Mouse (Mus musculus) hindbrain, embryonic 11.5 days (tissue): Measurements from ENCODE around the gene Synpr. TPM values are rescaled to one million over a fixed set of nuclear protein-coding genes. Genes with fewer than 3 reads are reported as not detected.

ENCODE experiments used
- ATAC-seq: fragments of 200-750 bp; cut with Nextera tagmentation; 2 replicates; pipeline ENCODE4 v1.8.0; 2017; ENCODE audit warnings: mild to moderate bottlenecking, moderate TSS enrichment, moderate library complexity; ENCODE audit not compliant: low FRiP score
- DNase-seq: peaks from one replicate; pipeline ENCODE4 v3.0.0-alpha.2; 2015; ENCODE audit warnings: low spot score
- H3K27ac ChIP-seq: fragments of 300-500 bp; sonication (generic); 2 replicates; pipeline ENCODE4 v1.5.1; 2014; ENCODE audit warnings: mild to moderate bottlenecking, low read depth, low read length
- H3K27me3 ChIP-seq: fragments of 300-500 bp; sonication (generic); 2 replicates; pipeline ENCODE4 v1.6.1; 2014; ENCODE audit warnings: mild to moderate bottlenecking, low read length, moderate library complexity, mixed read lengths; ENCODE audit not compliant: control insufficient read depth, insufficient read depth
- H3K36me3 ChIP-seq: fragments of 300-500 bp; sonication (generic); 2 replicates; pipeline ENCODE4 v1.6.1; 2014; ENCODE audit warnings: mild to moderate bottlenecking, low read length, moderate library complexity, mixed read lengths; ENCODE audit not compliant: control insufficient read depth, insufficient read depth
- H3K4me1 ChIP-seq: fragments of 300-500 bp; sonication (generic); replicated peaks from 2 replicates; pipeline ENCODE4 v1.6.1; 2014; ENCODE audit warnings: low read length, mixed read lengths; ENCODE audit not compliant: control insufficient read depth, insufficient read depth
- H3K4me2 ChIP-seq: fragments of 300-500 bp; sonication (generic); replicated peaks from 2 replicates; pipeline ENCODE4 v1.6.1; 2014; ENCODE audit warnings: mild to moderate bottlenecking, low read depth, low read length
- H3K4me3 ChIP-seq: fragments of 300-500 bp; sonication (generic); 2 replicates; pipeline ENCODE4 v1.5.1; 2014; ENCODE audit warnings: low read depth, low read length
- H3K9ac ChIP-seq: fragments of 300-500 bp; sonication (generic); 2 replicates; pipeline ENCODE4 v1.6.1; 2014; ENCODE audit warnings: low read depth, low read length
- H3K9me3 ChIP-seq: fragments of 300-500 bp; sonication (generic); 2 replicates; pipeline ENCODE4 v1.6.1; 2016; ENCODE audit warnings: low read length; ENCODE audit not compliant: control insufficient read depth
- WGBS: fragments of 180-500 bp; shearing (Covaris S2); extraction: QIAGEN DNeasy Blood & Tissue Kit; methylation state at CpG from one replicate; pipeline ENCODE4 v1.1.7; 2014; 5-methylcytosine and 5-hydroxymethylcytosine counted together
- polyA plus RNA-seq: library from polyadenylated mRNA; unstranded; fragments of >200 nt; fragmentation: Nextera tagmentation; extraction: Ambion mirVana; gene quantifications from 2 replicates; pipeline ENCODE4 v1.2.1, GENCODE M21; 2014

Synpr gene
- polyA plus RNA-seq, 1 experiment from 2014 or later: 14.8 TPM

GRCm38 (mm10) chr14:13553616-13554370, 269.2 kb downstream of the Synpr start:
- 54% methylated on average over 1 of the region's 1 CpGs for whole genome bisulfite sequencing

GRCm38 (mm10) chr14:13554631-13555030, 270.1 kb downstream of the Synpr start:
- no peak for DNase-seq
- 91% methylated on average over 4 of the region's 4 CpGs for WGBS

More at GRCm38 (mm10) chr14:13553616-13554370, 269.2 kb downstream of the Synpr start:
- no peak overlapping the region for H3K9ac ChIP-seq
- H3K27me3 ChIP-seq: no peaks in the 10 kb centered on the region
- DNase-seq: no peak
- no peaks in the 10 kb centered on the region for H3K4me1 ChIP-seq
- no peak overlapping the region for H3K4me3 ChIP-seq
- H3K9me3 ChIP-seq: no peaks in the 10 kb centered on the region
- no peak overlapping the region for H3K27ac ChIP-seq
- H3K36me3 ChIP-seq: no peaks in the 10 kb centered on the region
- no peak overlapping the region for H3K4me2 ChIP-seq
- no peak for ATAC-seq

DNA sequence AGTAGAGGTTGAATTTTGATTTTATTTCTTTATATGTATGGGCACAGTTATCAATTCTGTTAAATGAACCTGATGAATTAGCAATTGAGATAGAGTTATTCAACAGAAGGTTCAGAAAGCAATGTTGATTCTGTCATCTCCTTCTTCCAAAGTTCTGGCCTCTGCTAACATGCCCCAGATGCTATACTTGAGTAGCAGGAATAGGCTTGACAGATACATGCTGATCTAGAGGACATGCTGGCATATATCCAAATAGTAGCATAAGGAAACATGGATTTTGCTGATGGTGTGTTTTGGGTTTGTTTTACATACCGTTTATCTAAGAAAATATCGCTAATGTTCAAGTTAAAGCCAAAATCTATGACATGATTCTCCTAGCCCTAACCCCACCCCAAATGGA, 273.5 kb downstream of the Synpr start:
- DNase-seq (no peak), ATAC-seq (no peak)
- WGBS: 88% methylated on average over 2 of the region's 2 CpGs
- Histone ChIP-seq H3K4me1 (no peaks in the 10 kb centered on the region), H3K9ac (no peak overlapping the region), H3K4me2 (no peak overlapping the region), H3K27me3 (no peaks in the 10 kb centered on the region), H3K4me3 (no peak overlapping the region), H3K27ac (no peak overlapping the region), H3K9me3 (no peaks in the 10 kb centered on the region), H3K36me3 (no peaks in the 10 kb centered on the region)

More at GRCm38 (mm10) chr14:13554631-13555030, 270.1 kb downstream of the Synpr start:
- H3K27me3 ChIP-seq: no peaks in the 10 kb centered on the region
- no peak overlapping the region for H3K9ac ChIP-seq
- no peak overlapping the region for H3K4me2 ChIP-seq
- no peak overlapping the region for H3K27ac ChIP-seq
- ATAC-seq: no peak
- H3K4me3 ChIP-seq: no peak overlapping the region
- H3K36me3 ChIP-seq: no peaks in the 10 kb centered on the region
- no peaks in the 10 kb centered on the region for H3K9me3 ChIP-seq
- H3K4me1 ChIP-seq: no peaks in the 10 kb centered on the region

- Histone ChIP-seq H3K9me3 (no peaks in the 10 kb centered on the region), H3K4me1 (no peaks in the 10 kb centered on the region), H3K4me3 (no peak overlapping the region), H3K4me2 (no peak overlapping the region), H3K36me3 (no peaks in the 10 kb centered on the region), H3K9ac (no peak overlapping the region), H3K27me3 (no peaks in the 10 kb centered on the region), H3K27ac (no peak overlapping the region)
- ATAC-seq (no peak), DNase-seq (no peak)
- 76% methylated on average over 1 of the region's 1 CpGs for WGBS
Observed at GRCm38 (mm10) chr14:13567250-13567649, 282.7 kb downstream of the Synpr start.

DNA sequence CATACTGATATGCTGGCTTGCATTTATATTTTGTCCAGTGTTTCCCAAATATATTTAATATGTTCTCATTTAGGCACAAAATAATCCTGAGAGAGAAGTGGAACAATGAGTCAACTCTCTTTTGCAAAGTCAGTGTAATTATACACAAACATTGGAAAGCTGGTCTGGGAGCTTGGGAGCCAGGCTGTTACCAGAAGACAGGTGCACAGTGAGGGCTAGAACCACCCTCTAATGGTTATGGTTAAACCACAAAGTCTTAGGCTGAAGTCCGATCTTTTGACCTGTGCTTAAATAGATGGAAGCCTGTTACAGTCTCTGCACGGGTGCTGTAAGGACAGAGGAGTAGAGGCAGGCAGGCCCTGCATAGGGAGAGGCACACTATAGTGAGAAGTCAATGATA, 283.4 kb downstream of the Synpr start:
- no peaks in the 10 kb centered on the region for H3K9me3 ChIP-seq
- H3K27ac ChIP-seq: no peak overlapping the region
- H3K4me2 ChIP-seq: no peak overlapping the region
- no peak for DNase-seq
- H3K4me1 ChIP-seq: no peaks in the 10 kb centered on the region
- no peak for ATAC-seq
- 95% methylated on average over 2 of the region's 2 CpGs for WGBS
- H3K4me3 ChIP-seq: no peak overlapping the region
- no peaks in the 10 kb centered on the region for H3K36me3 ChIP-seq
- H3K27me3 ChIP-seq: no peaks in the 10 kb centered on the region
- H3K9ac ChIP-seq: no peak overlapping the region

- DNase-seq (no peak), ATAC-seq (no peak)
- Histone ChIP-seq H3K4me1 (no peaks in the 10 kb centered on the region), H3K9me3 (no peaks in the 10 kb centered on the region), H3K4me2 (no peak overlapping the region), H3K27me3 (no peaks in the 10 kb centered on the region), H3K9ac (no peak overlapping the region), H3K4me3 (no peak overlapping the region), H3K36me3 (no peaks in the 10 kb centered on the region), H3K27ac (no peak overlapping the region)
Observed at GRCm38 (mm10) chr14:13571941-13572340, 287.4 kb downstream of the Synpr start.

- H3K36me3 ChIP-seq: no peaks in the 10 kb centered on the region
- WGBS: 27% methylated on average over 1 of the region's 1 CpGs
- no peak overlapping the region for H3K27ac ChIP-seq
- H3K9me3 ChIP-seq: no peaks in the 10 kb centered on the region
- DNase-seq (no peak), ATAC-seq (no peak)
- no peak overlapping the region for H3K4me3 ChIP-seq
- H3K4me2 ChIP-seq: no peak overlapping the region
- no peak overlapping the region for H3K9ac ChIP-seq
- H3K27me3 ChIP-seq: no peaks in the 10 kb centered on the region
- H3K4me1 ChIP-seq: no peaks in the 10 kb centered on the region
Observed at GRCm38 (mm10) chr14:13572530-13572929, 287.9 kb downstream of the Synpr start.

GRCm38 (mm10) chr14:13578101-13578500, 293.5 kb downstream of the Synpr start:
- no peaks in the 10 kb centered on the region for H3K27me3 ChIP-seq
- no peaks in the 10 kb centered on the region for H3K36me3 ChIP-seq
- H3K9me3 ChIP-seq: no peaks in the 10 kb centered on the region
- no peak overlapping the region for H3K4me2 ChIP-seq
- DNase-seq (no peak), ATAC-seq (no peak)
- WGBS: 82% methylated on average over 2 of the region's 2 CpGs
- no peak overlapping the region for H3K4me3 ChIP-seq
- H3K27ac ChIP-seq: no peak overlapping the region
- H3K4me1 ChIP-seq: no peaks in the 10 kb centered on the region
- no peak overlapping the region for H3K9ac ChIP-seq

DNA sequence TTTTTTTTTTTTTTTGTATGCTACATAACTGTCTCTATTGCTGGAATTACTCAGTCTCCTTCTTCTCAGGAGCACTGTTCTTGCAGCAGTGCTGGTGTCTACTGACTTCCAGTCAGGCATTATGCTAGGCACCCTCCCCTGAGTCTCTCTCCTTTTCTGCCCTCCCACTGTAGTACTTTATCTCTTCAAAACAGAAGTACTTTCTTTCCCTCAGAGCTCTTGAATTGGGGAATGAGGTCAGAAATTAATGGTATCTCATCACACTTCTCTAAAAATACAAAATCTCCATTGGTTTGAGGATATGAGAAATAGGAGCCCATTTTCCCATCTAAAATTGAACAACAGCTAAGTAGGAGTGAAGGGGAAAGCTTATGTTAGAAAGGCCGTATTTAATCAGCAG, 294.2 kb downstream of the Synpr start:
- H3K36me3 ChIP-seq: no peaks in the 10 kb centered on the region
- H3K4me2 ChIP-seq: no peak overlapping the region
- H3K9ac ChIP-seq: no peak overlapping the region
- H3K4me3 ChIP-seq: no peak overlapping the region
- no peak for ATAC-seq
- no peak for DNase-seq
- no peaks in the 10 kb centered on the region for H3K4me1 ChIP-seq
- 76% methylated on average over 1 of the region's 1 CpGs for WGBS
- no peaks in the 10 kb centered on the region for H3K9me3 ChIP-seq
- H3K27ac ChIP-seq: no peak overlapping the region
- H3K27me3 ChIP-seq: no peaks in the 10 kb centered on the region
